Mouse (Mus musculus): ENCODE measurements around the gene Apbb1ip.

DNA sequence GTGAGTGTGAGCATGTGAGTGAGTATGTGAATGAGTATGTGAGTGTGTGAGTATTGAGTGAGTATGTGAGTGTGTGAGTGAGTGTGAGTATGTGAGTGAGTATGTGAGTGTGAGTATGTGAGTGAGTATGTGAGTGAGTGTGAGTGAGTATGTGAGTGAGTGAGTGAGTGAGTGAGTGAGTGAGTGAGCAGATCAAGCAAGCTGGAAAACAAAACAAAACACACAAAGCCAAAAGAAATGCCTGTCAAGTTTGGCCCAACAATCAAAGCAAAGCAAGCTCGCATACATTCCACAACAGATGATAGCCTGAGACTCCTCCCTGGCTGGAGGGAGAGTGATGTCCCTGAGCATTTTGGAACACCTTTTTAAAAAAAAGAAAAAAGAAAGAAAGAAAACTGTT, 33.5 kb upstream of the Apbb1ip start:
- TF ChIP-seq GATA1 (IDR thresholded peaks at IDR 0.05; ENCODE audit: borderline replicate concordance, low read length), result no peak
- no peak for TF ChIP-seq FLI1 (IDR thresholded peaks at IDR 0.05; ENCODE audit: low read length)

Data from megakaryocyte, embryonic 14.5 days (primary cell).